Mouse (Mus musculus) left cerebral cortex, adult 8-10 months (tissue): ENCODE measurements at regions not wholly inside any gene's neighbourhood (a gene's known extent, or its start where the extent isn't known, plus 50 kb on each side); places are given as distances from the start of the nearest gene placed in this dataset.
A peak's percentile ranks its signal among the peaks of the same experiment; 100 is the strongest.
"Not testable (repeated sequence)": the region's sequence is repeated elsewhere in the genome, so short reads cannot be mapped to it uniquely, and the experiment has no call there.

Experiments used
- DNase-seq, 2 experiments: peaks; one replicate each; pipeline ENCODE4 v3.0.0; 2022; ENCODE audit warnings: low spot score in 2 of 2

- no peak for DNase-seq
Measured at GRCm38 (mm10) chr2:79018732-79019423, 151.0 kb downstream of the Ube2e3 start.

DNA sequence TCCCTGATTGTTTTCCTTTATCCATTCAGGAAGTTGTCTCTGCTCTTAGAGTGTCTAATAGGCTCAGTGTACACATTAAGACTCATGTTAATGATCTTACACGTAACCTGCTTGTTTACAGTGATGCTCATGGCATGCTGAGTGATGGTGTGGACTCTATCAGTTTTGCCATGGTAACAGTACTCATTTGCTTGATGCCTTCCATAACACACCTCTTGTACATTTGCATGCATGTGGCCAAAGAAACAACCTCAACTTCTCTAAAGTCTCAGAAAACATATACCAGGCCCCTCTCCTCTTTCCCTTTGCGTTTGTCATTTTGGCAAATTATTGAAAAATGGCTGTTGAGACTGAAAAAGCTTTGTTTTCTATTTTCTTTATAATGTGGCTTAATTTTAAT lies 155.0 kb downstream of the Ube2e3 start:
- DNase-seq: no peak

- no peak for DNase-seq
Measured at GRCm38 (mm10) chr2:79025678-79026077, 157.8 kb downstream of the Ube2e3 start.

GRCm38 (mm10) chr2:79030990-79031389 lies 163.1 kb downstream of the Ube2e3 start:
- no peak for DNase-seq

- DNase-seq: no peak
Measured at GRCm38 (mm10) chr2:79036296-79036695, 168.4 kb downstream of the Ube2e3 start.

- no peak for DNase-seq
Measured at GRCm38 (mm10) chr2:79038624-79039023, 170.7 kb downstream of the Ube2e3 start.

GRCm38 (mm10) chr2:79044804-79045203 lies 176.9 kb downstream of the Ube2e3 start:
- DNase-seq: not testable (repeated sequence)

DNA sequence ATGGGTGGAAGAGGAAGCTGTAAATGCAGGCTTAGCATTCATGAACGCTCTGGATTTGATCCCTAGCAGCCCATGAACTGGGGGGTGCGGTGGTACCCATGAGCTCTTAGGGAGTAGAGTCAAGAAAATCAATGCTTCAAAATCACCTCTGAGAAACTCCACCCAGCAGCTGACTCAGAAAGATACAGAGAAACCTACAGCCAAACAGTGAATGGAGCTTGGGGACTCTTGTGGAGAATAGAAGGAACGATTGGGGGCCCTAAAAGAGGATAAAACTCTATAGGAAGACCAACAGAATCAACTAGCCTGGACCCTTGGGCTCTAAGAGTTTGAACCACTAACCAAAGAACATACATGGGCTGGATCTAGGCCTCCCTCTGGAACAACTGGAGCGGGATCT lies 177.6 kb downstream of the Ube2e3 start:
- no peak for DNase-seq

DNA sequence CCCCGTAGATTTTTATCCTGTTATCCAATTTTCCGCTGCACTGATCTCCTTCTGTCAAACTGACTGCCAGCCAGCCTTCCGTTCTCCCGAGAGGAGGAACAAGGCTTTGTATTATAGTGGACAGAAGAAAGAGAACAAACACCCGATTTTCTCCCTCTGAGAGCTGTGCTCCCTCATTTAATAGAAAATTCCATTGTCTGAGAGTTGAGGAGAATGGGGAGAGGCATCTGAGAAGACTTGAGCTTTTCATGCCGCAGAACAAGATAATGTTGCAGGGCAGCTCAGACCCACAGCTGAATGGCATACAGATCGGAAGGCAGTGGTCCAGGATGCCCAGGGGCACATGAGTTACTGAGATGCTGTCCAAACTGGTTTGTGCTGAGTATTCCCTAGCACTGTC lies 180.1 kb downstream of the Ube2e3 start:
- no peak for DNase-seq

GRCm38 (mm10) chr2:79048777-79049537 lies 181.0 kb downstream of the Ube2e3 start:
- DNase-seq: no peak

DNA sequence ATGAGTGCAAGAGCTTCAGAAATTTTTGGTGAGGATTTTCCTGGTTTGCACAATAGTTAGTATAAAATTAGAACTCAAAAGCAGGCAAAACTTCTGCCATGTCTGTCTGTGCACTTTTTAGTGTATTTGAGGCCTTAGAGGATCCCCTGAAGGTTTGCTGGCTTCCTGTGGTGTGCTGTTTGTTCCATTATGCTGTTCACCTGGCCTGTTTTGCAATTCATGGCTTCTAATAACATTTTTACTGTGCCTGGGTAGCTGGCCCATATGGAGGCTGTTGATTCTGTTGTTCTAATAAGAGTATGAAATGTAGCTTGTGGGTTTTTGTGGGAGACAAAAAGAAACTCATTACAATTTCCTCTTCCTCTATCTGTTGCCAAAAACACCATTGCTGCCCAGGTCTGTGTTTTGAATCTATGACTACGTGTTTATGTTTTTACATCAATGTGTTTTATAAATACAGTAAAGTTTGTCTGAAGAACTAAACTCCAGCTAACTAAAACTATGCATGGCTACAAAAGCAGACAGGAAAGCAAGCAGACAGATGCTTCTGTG lies 182.6 kb downstream of the Ube2e3 start:
- no peak for DNase-seq

DNA sequence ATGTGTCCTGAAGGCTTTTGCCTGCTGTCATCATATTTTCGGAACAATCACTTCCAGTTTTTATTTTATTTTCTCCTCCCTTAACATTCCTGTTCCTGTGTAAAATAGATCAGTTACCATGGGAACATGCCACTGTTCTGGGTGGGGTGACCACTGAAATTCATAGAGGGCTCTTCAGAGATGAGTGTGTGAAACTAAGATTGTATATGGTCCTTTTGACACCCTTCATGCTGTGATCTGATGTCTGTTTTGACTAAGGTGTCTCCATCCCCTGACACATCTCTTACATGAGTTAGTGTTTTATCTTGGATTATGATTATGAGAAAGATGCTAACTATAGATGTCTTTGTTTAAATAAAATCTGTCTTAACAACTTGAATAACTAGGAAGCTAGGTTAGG lies 184.3 kb downstream of the Ube2e3 start:
- no peak for DNase-seq

DNA sequence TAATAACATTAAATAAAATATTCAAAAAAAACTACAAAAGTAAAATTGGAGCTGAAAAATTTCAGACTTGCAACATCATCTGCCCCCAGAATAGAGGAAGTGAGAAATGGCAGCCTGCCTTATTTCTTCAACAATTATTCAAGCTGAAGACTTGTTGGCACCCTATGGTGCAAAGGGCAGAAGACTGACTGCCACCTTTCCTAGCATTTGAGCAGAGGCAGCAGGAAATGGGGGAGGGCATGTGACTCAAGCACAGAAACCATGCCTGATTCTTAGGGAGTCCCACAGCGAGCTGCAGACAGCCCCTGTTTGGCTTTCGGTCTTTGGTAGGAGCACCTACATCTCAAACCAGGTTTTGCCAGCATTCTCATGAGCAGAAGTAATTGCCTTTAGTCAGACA lies 188.2 kb downstream of the Ube2e3 start:
- DNase-seq: peak in 1 of 2 experiments; percentile 16

DNA sequence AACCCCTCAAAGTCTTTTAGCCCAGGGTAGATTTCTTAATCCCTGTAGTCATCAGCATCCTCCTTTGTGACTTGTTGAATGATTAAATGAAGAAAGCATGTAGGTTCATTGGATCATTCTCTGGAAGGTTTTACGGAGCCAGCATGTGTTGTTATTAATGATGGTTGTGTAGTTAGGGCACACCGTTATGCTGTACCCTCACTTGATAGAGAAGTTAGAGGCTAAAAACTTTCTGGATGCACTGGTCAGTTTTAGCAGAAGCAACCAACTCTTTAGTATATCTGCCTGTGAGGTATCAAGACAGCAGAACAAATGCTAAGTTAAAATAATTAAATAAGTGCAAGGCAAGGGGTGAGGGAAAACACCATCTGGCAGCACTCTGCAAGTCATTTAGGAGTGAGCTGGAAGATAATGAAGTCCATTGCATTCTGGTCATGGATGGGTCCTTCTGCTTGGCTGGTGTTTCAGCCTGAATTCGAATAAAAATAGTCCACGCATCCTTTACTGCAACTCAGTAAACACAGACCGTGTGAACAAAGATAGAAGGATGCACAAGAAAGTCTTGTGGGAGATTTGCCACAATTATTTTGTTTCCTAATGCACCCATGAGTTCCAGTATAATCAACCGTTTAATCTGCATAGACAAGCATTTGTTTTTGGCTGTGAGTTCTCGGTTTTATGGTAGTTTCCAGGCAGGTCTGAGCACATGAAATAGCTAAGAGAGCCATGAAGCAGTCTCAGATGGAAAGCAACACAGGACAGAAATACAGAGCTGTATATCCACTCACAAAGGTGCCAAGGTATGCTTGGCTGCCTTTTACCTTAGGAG lies 191.4 kb downstream of the Ube2e3 start:
- no peak for DNase-seq

GRCm38 (mm10) chr2:79059944-79060238 lies 192.0 kb downstream of the Ube2e3 start:
- DNase-seq: no peak

- no peak for DNase-seq
Measured at GRCm38 (mm10) chr2:79060320-79060719, 192.4 kb downstream of the Ube2e3 start.

GRCm38 (mm10) chr2:79061645-79062044 lies 193.6 kb upstream of the Itga4 start:
- DNase-seq: no peak

GRCm38 (mm10) chr2:79062196-79062636 lies 193.0 kb upstream of the Itga4 start:
- DNase-seq: no peak

- no peak for DNase-seq
Measured at GRCm38 (mm10) chr2:79063641-79064040, 191.6 kb upstream of the Itga4 start.

DNA sequence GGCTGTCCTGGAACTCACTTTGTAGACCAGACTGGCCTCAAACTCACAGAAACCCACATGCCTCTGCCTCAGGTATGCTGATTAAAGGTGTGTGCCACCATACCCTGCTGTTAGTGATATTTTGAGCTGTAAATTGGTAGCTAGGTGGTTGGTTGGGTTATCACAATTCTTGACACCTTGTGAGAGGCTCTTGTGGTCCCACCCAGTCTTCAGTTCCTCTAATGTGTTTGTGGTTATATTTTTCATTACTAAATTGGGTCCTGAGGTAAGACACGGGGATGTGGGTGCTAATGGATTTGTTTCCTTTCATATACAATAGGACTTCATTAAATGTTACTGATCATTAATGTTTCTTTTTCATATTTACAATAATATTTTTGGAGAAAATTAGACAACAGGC lies 189.9 kb upstream of the Itga4 start:
- no peak for DNase-seq

- no peak for DNase-seq
Measured at GRCm38 (mm10) chr2:79076115-79076514, 179.1 kb upstream of the Itga4 start.

DNA sequence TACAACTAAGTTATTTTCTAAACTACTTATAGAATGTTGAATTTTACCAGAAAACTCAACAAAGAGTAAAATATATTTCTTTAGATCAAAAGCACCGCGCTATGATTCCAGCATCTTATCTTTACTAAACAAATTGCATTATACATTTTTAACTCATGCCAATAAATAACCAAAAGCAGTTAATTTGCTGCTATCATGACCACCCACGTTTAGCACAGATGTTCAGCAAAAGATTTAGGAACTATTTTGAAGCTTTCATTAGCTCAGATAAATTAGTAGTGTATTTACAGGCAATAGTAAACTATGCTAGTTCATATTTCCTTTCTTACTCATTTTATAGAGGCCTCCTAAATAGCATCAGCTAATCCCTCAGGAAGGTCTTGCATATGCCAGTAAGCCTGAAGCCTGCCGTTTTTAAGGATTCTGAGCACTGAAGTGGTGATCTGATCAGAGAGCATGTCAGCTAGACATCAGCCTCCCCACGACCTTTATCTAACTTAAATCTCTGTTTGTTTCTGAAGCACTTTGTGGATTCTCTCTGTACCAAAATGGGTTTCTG lies 176.3 kb upstream of the Itga4 start:
- DNase-seq: no peak
